Mouse (Mus musculus): ENCODE measurements around the gene Cacna1c. TPM values are rescaled to one million over a fixed set of nuclear protein-coding genes. Genes with fewer than 3 reads are reported as not detected.

Cacna1c gene
- total RNA-seq, 2 experiments from 2014 or later: 73.0 to 73.5 TPM

DNA sequence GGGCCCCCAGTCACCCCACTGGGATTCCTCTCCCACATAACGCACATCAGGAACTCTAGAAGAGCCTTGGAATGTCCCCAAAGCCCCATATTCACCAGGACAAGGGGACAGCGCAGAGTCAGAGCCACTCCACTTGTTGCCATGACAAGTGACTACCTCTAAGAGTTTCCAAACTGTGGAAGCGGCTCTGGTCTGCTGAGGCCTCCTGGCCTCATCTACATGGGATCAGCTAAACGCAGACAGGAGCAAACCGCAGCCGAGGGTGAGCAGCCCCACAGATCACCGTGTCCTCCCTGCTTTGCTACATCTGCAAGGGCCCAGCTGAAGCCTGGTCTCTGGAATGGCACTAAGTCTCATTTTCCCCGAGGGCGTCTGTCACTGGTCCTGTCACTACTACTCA is 93.3 kb downstream of the Cacna1c start:
- DNase-seq (ENCODE audit: low spot score in 2 of 2): no peak

DNA sequence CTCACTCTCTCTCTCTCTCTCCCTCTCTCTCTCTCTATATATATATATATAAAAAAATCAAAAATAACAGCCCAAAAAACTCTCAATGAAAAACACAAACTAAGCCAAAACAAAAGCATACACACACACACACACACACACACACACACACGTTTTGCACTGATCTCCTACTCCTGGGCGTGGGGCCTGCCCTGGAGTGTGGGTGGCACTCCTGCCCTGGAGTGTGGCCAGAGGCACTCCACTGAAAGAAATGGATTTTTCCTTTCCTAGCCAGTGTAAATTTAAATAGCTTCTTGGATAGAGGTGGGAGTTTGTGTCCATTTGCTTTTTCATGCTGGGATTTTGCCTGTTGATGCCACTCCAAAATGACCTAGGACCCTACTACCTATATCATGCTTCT is 96.9 kb downstream of the Cacna1c start:
- no peak for DNase-seq (ENCODE audit: low spot score in 2 of 2)

DNA sequence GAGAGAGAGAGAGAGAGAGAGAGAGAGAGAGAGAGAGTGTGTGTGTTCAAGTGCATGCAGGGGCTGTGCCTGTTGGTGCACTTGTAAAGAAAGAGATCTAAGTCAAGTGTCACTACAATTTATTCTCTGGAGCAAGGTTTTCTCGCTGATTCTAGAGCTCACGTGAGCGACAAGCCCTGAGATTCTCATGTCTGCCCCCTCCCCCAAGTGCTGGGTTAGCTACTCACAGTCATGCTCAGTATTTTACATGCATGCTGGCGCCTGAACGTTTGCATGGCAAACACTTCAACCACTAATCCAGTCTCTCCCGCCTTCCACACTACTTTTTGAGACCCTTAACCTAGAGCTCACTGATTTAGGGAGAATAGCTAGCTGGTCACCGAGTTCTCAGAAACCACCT is 99.7 kb downstream of the Cacna1c start:
- DNase-seq (ENCODE audit: low spot score in 2 of 2): no peak

DNA sequence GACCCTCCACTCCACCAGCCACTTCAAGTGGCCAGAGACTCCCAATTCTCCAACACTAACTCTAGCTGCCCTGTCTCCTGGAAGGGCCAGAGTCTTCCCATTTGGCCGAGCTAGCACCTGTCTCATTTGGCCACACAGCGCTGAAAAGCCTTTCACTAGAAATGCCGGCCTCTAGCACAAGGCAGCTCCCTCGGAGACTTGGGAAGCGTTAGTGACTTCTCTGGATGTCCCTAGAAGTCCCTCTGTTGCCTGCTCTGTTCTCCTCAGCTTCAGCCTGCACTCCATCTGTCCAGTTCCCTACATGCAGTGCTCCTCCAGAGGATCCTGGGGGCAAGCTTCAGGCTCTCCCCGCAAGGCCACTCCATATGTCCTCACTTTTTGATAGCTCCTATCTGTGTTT is 101.1 kb downstream of the Cacna1c start:
- no peak for DNase-seq (ENCODE audit: low spot score in 2 of 2)

DNA sequence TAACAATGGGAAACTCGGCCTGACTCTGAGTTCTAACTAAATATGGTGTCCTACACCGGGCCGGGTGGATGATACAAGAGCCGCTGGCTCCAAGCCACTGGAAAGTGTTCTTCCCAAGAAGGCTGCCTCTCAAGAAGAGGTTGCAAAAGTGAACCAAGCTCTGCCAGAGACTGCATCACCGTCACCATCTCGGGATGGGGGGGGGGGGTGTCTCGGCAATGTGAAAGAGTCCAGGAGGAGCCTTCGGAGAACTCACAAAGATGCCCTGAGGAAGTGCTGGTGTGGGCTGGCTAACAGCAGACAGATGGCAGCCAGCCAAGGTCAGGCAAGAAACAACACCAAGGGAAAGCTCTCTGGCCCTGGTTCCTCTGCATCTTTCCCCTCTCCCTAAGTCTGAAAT is 107.0 kb downstream of the Cacna1c start:
- no peak for DNase-seq (ENCODE audit: low spot score in 2 of 2)

DNA sequence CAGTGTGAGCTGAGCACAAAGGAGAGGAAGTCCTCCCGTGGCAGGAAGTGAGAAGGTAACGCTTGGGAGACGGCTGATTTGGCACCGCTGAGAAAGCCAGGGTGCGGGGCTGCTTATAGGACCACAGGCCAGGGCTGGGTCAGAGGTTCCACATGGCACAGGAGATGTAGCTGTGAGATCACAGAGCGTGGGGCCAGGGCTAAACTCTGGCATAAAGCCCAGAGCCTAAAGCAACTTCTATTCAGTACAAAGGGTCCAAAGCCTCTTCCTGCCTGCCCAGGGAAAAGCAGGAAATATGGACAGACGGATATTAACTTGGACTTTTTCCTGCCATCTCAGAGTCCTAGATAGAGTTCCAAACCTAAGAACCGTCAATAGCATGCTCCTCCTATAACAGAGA is 107.8 kb downstream of the Cacna1c start:
- DNase-seq (ENCODE audit: low spot score in 2 of 2): no peak

DNA sequence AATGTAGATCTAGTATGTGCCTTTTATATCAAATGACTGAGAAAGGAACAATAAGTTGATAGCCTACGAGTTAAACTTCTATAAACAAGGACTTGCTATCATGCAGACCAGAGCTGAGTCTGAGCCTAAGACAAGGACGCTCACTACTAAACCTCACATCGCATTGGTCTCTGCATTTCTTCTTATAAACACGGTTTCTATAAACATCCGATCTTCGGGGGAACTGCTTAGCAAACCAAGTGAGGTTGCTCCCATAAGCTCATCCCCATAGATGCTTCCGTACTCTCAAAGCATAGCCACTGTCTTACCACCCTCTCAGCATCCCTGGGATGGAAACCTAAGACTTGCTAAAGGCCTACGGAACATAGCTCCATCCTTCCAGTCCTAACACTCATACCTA is 108.3 kb downstream of the Cacna1c start:
- no peak for DNase-seq (ENCODE audit: low spot score in 2 of 2)

DNA sequence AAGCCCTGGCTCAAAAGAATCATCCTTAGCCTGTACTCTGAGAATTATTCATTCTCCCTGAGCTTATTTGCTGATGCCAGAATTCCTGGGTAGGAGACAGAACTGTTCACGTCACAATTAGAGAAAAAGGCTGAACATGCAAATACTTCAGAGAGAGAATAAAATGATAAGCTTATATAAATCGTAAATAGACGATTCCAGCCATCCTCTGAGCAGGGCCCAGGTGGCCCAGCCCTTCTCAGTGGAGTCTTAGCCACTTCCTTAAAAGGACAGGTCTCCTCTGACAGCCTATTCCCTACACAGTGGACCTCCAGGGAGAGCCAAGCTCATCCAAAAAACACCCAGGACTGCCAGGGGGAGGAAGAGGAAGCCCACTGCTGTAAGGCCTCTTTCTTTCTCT is 110.4 kb downstream of the Cacna1c start:
- DNase-seq (ENCODE audit: low spot score in 2 of 2): no peak

DNA sequence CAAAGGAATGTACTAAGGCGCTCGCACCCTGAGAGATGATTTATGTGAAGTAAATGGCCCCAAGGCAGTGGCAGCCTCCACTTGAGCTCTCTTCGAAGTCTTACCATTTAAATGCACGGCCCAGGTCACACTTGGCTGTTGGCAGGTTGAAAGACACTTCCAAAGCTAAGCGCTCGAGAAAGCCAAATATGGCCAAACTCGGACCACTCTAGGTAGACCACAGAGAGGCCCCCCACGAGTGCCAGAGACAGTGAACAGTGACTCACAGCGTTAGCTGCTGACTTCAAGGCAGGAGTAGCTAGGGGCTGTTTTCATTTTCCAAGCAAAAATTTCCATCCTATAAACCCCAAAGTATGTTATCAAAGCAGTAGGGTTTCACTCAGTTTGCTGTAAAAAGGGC is 111.7 kb downstream of the Cacna1c start:
- DNase-seq (ENCODE audit: low spot score in 2 of 2): no peak

DNA sequence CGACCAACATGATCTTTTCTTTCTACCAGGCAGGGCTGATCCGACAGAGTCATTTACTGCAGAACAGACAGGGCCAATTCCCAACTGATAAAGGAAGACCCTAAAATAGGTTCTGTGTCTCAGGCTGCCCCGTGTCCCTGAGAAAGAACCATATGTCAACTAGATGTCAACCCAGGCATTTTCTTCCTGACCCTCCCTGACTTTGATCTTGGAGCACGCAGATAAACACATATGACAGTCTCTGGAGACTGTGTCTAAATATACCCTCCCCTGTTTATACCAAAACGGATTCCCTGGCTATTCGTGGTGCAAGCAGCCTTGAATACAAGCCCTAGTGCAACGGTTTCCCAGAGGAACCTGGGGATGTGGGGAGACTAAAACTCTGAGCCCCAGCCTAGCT is 112.7 kb downstream of the Cacna1c start:
- DNase-seq (ENCODE audit: low spot score in 2 of 2): no peak

DNA sequence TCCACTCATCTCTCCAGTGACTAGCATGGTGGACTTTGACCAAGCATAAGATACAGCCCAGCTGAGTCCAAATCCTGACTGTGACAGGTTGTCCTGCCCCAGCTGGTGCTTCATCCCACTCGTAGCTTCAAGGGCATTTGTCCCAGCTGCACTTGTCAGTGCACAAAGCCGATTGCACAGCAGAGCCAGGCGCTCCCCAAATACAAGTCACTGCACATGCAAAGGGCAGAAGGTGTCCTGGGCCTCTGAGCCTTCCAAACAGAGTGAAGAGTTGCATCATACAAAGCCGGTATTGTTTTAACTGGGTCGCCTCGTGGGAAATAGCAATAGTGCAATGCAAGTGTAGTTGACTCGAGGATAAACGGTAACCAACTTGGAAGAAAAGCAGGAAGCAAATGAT is 113.6 kb downstream of the Cacna1c start:
- no peak for DNase-seq (ENCODE audit: low spot score in 2 of 2)

DNA sequence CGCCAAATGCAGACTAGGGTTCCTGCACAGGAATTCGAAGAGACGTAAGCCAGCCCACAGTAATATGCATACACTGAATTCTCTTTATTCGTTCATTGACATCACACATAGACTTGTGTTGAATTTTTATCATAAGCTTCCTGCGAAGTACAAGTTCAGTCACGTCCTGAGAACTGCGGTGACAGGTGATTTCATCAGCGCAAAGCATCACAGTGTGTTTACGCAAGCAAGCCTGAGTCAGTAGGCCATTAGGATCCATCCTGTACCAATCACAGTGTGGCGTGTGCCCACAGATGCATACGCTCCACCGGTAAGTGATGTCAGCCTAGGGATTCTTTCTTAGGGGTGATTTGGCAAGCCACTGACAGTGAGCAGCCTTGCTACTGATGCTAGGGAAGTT is 114.6 kb downstream of the Cacna1c start:
- no peak for DNase-seq (ENCODE audit: low spot score in 2 of 2)

DNA sequence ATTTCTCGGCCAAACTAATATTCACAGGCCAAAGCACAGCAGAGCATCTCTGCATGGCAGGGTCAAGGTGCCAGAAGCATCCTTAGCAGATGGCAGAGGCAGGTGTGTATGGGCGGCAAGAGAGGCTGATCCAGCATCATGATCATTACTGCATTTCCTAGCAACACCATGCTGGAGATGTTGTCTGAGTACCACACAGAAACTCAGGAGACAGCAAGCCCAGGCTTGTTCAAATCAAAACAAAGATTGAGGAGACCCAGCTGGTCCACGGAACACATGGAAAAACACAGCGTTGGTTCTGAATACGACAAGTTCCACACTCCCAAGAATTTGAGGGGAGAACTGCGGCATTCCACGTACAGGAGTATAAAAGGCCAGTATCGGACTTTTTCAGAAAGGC is 116.6 kb downstream of the Cacna1c start:
- peak; percentile 41 to 74 for DNase-seq (ENCODE audit: low spot score in 2 of 2)

DNA sequence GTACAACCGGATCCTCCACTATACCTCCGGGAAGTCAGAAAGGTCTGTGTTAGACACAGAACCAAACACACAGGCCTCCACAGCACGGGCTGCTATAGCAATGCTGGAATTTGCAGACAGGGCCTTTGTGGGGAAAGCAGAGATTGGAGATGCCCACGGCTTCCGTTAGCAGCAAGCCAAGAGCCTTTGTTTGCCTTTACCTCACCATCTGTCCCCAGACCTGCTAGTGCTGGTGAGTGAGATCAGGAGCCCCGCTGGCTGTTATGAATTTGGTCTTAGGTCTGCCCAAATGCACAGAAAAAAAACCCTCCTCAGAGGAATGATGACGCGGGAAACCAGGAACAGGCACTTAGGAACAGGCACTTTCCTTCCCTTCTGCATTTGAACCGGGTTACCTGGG is 117.3 kb downstream of the Cacna1c start:
- DNase-seq (ENCODE audit: low spot score in 2 of 2): peak in 1 of 2 experiments; percentile 65

DNA sequence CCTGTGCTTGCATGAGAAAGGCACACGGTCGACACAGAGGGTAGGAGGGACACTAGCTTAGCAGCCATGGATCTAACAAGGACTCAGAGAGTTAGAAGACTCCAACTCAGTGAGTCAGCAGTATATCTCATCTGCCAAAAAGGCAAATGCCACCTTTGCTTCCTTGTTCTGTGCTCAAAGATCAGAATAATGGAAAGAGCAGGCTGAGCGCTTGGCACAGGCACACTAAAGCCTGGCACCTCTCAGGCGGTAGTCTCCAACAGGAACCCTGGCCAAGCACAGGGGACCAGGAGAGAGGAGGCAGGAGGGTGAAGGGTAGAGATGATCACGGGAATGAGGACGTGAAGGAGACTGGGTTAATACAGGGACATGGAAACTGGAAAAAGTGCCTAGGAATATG is 119.0 kb downstream of the Cacna1c start:
- DNase-seq (ENCODE audit: low spot score in 2 of 2): no peak

DNA sequence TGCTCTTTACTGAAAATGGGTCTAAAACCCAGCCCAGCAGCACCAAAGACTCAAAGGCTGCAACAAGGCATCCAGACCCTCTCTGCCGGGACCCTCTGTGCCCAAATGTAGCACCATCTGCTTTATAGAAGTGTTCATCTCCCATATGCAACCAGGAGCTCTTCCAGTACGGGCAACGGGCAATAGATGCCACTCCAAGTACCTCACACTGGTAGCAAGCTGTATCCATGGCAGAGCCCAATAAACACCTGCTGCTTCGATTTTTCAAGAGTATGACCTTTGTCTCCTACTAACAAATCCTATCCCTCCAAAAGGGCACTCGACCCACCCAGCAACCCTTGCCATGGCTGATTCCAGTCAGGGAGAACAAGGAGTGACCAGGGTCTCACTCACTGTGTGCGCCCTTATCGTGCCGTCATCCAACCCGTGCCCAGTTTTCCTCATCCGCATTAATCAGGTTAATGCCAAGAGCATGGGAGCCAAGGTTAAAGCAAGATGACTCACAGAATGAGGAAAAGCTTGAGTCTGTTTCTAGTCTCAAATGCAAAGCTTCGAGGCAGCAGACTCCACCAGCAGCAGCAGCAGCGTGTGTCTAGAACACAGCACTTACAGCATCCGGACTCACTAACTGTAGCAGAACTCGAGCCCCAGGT is 122.7 kb downstream of the Cacna1c start:
- DNase-seq (ENCODE audit: low spot score in 2 of 2): no peak

DNA sequence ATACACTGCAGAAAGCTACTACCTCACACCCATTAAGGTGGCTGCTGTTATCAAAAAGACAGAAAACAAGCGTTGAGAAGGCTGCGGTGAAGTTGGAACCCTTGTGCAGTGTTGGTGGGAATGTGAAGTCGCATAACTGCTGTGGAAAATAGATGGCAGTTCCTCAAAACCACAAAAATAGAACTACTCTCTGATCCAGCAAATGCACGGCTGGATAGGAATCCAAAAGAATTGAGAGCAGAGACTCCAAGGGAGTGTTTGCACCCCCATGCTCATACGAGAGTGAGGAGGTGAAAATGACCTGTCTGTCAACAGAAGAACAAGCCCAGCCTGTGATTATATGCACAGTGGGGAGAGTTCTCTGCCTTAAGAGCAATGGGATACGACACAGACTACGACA is 123.4 kb downstream of the Cacna1c start:
- DNase-seq (ENCODE audit: low spot score in 2 of 2): no peak

DNA sequence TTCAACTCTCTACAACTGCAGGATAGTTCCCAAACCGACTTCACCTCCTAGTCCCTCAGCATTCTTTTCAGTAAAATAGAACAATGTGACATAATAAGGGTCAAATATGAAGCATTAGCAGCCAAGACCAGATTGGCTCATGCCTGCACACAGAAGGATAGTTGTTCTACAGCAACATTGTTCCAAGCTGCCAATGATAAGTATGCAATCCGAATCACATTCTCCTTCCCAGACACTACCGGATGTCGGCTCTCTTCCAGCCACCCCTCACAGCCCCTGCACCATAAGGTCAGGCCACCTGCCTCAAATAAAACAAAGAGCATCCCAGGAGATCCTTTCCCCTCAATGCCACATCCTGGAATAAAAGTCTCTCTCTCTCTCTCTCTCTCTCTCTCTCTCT is 125.4 kb downstream of the Cacna1c start:
- peak in 1 of 2 experiments; percentile 53 for DNase-seq (ENCODE audit: low spot score in 2 of 2)

DNA sequence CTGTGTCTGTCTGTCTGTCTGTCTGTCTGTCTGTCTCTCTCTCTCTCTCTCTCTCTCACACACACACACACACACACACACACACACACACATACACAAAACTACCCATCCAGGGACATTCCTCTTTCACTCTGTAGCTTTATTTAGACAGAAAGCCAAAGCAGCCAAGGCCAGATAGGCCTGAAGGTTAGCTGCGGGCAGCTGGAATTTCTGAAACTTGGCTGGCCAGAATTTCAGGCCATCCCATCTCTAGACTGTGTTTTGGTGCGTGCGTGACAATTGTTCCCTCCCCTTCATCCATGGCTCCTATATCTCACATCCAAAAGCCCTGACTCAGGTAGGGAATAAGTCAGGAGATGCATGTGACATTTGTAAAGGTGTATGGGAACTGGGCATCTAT is 125.9 kb downstream of the Cacna1c start:
- DNase-seq (ENCODE audit: low spot score in 2 of 2): no peak

DNA sequence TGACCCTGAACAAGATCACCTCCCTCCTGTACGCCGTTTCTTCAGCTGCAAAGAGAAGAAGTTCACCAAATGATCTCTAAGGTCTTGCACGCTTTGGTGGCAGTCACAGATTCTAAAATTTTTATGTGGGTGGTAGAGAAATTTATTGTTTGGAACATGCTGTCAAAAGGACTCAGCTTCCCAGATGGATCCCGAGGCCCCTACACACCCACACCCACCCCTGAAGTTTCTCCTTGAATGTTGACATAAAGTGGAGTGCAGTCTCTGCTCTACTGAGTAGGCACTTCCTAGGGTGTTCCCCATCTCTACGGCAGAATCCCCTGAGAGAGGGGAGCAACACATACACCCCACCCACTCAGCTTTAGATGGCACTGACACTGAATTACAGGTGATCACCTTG is 127.1 kb downstream of the Cacna1c start:
- peak; percentile 44 to 64 for DNase-seq (ENCODE audit: low spot score in 2 of 2)

DNA sequence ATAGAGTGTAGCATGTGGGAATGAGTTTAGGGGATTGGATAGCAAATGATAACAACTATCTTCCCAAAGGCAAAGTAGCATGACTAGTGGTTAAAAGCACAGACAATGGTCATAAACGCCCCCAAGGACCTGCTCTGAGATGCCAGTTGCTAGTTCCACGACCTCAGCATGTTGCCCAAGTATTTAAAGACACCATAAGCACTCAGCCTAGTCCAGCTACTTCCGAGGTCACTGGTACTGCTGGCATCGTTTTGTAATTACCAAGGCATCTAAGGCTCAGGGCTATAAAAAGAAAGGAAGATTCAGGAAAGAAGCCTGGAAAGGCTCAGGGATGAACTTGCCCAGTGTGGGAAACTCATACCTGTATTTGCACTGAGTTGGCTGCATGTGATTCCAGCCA is 127.6 kb downstream of the Cacna1c start:
- no peak for DNase-seq (ENCODE audit: low spot score in 2 of 2)

DNA sequence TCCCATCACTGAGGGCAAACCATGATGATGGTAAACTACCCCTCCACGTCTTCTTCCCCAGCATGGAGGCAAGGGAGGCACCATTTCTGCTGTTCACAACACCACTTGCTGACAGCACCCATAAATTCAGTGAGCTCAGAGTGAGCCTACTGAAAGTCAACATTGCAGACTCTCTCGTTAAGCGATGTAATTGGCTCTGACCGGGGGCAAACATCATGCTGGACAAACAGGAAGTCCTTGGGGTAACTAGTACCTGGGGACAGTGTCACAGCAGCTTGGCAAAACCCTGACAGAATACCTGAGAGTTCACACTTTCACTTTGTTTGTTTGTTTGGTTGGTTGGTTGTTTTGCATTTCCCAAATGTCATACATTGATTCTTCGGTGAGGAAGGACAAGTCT is 131.3 kb downstream of the Cacna1c start:
- no peak for DNase-seq (ENCODE audit: low spot score in 2 of 2)

DNA sequence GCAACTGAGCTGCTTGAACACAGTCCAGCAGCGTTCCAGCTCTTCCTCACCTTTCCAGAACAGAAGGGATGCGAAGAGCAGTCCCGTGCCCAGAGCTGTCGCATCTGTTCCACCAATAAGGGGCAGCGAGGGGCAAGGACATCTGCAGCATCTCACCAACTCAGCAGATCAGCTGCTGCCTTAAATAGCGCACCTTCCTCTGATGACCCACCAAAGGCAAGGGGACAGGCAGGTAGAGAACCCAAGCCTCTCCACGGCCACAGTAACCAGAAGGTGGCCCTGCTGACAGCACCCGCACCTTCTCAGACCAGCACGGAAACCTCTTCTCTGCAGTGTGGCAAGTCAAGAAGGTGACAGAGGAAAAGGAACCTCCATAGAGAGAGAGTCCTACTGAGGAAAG is 131.8 kb downstream of the Cacna1c start:
- no peak for DNase-seq (ENCODE audit: low spot score in 2 of 2)

DNA sequence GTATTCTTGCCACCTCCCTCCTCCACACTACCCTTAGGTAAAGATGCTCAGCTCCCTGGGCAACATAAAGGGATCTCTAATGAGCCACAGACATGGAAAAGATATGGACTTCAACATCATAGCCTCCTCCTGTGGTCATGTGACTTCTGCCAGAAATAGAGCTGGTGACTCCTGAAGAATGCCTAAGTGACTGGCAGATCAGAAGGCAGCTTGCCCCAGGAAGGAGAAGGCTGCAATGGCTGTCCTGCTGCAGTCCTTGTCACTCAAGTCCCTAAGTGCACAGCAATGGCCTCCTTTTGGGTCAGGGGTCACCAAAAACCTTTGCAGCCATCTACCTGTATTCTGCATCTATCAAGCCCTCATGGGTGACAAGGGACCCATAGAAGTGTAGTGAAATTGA is 133.5 kb downstream of the Cacna1c start:
- DNase-seq (ENCODE audit: low spot score in 2 of 2): no peak

All from layer of hippocampus, adult 18-20 months (tissue).